Mouse (Mus musculus) bone marrow, adult 2 months (tissue): Measurements from ENCODE around the gene Ecel1.

Experiments
- CTCF ChIP-seq: fragments of 200-500 bp; IDR thresholded peaks from 2 replicates; pipeline ENCODE4 v1.5.1; 2011; ENCODE audit warnings: low read length, control low read depth; ENCODE audit not compliant: control insufficient read depth, insufficient read depth
- POLR2A ChIP-seq: fragments of 200-500 bp; IDR thresholded peaks from 2 replicates; pipeline ENCODE4 v1.6.1; 2011; ENCODE audit warnings: low read depth, mild to moderate bottlenecking, control low read depth, low read length, borderline replicate concordance; ENCODE audit not compliant: control insufficient read depth

DNA sequence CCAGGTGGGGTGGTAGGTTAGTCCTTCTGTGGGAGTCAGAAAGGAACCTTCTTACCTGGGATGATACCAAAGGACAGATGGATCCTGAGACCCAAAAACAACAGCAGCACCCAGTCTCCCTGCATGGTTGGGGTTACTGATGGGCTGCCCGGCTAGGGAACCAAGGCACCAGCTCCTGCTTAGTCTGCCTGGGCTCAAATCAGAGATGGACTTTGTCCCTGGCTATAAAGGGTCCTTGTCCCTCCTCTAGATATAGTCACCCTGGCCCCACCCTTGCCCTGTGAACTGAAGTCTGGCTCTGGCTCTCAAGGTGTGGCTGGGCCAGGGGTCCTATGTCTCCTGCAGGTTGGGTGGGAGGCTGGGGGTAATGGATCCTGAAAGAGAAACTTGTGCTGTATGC is 54.9 kb downstream of the Ecel1 start, which contains the start of gene Alpi:
- no peak for TF ChIP-seq CTCF
- TF ChIP-seq POLR2A: no peak
